Comparison of ENCODE assay signal across 33 mouse cellular contexts in genomic region chr5:12457509-12457908, GRCm38 (mm10).
"Had no signal": no experiment of that assay in that cellular context is flagged by ENCODE, and none has a peak within 500 bp of the region (broad histone marks: within the 10 kb centered on the region; RNA-seq: fewer than 3 reads in every experiment).

No protein-coding gene starts in this region.

- H3K4me2 ChIP-seq: heart, embryonic 11.5 days; heart, embryonic 12.5 days; heart, embryonic 13.5 days; heart, embryonic 15.5 days; hindbrain, embryonic 12.5 days; hindbrain, embryonic 13.5 days; hindbrain, embryonic 14.5 days; hindbrain, embryonic 15.5 days; intestine, embryonic 15.5 days; kidney, embryonic 15.5 days had no signal

- H3K9me3 ChIP-seq: heart, embryonic 10.5 days; heart, embryonic 12.5 days; heart, embryonic 13.5 days; heart, embryonic 15.5 days; hindbrain, embryonic 10.5 days; hindbrain, embryonic 12.5 days; hindbrain, embryonic 13.5 days; hindbrain, embryonic 15.5 days; intestine, embryonic 15.5 days; kidney, embryonic 15.5 days had no signal

- H3K36me3 ChIP-seq: heart, embryonic 10.5 days; heart, embryonic 12.5 days; heart, embryonic 13.5 days; heart, embryonic 15.5 days; hindbrain, embryonic 10.5 days; hindbrain, embryonic 12.5 days; hindbrain, embryonic 13.5 days; hindbrain, embryonic 15.5 days; intestine, embryonic 15.5 days; kidney, embryonic 15.5 days had no signal

- ATAC-seq: hindbrain, embryonic 16.5 days; hindbrain, postnatal 0 days; inflammation-experienced regulatory T-cells, adult 6 months; intestine, embryonic 15.5 days; intestine, embryonic 16.5 days; intestine, postnatal 0 days had no signal

- DNase-seq: heart, postnatal 10 days; heart, postnatal 14 days; heart, postnatal 36 days; heart, postnatal 4 days; kidney, adult 11 months; kidney, adult 2 months; kidney, adult 8-10 months; kidney, adult 9 months; kidney, postnatal 10 days; kidney, postnatal 14 days; kidney, postnatal 25 days; kidney, postnatal 4 days; layer of hippocampus, adult 9-11 months; layer of hippocampus, postnatal 36 days had no signal

- H3K4me1 ChIP-seq: heart, embryonic 10.5 days; heart, embryonic 12.5 days; heart, embryonic 13.5 days; heart, embryonic 15.5 days; hindbrain, embryonic 10.5 days; hindbrain, embryonic 12.5 days; hindbrain, embryonic 13.5 days; hindbrain, embryonic 15.5 days; intestine, embryonic 15.5 days; kidney, embryonic 15.5 days had no signal

- H3K27me3 ChIP-seq: heart, embryonic 12.5 days; heart, embryonic 13.5 days; heart, embryonic 15.5 days; hindbrain, embryonic 12.5 days; hindbrain, embryonic 13.5 days; hindbrain, embryonic 15.5 days; intestine, embryonic 15.5 days; kidney, embryonic 15.5 days had no signal

- H3K9ac ChIP-seq: heart, embryonic 12.5 days; heart, embryonic 13.5 days; heart, embryonic 15.5 days; hindbrain, embryonic 12.5 days; hindbrain, embryonic 13.5 days; hindbrain, embryonic 14.5 days; hindbrain, embryonic 15.5 days; intestine, embryonic 15.5 days; kidney, embryonic 15.5 days had no signal

- H3K27ac ChIP-seq: heart, embryonic 10.5 days; heart, embryonic 13.5 days; heart, embryonic 15.5 days; hindbrain, embryonic 10.5 days; hindbrain, embryonic 12.5 days; hindbrain, embryonic 13.5 days; hindbrain, embryonic 14.5 days; hindbrain, embryonic 15.5 days; hindbrain, postnatal 0 days; intestine, embryonic 15.5 days; kidney, embryonic 15.5 days; layer of hippocampus, adult 2 months; left cerebral cortex, adult 2 months had no signal

- H3K4me3 ChIP-seq: heart, embryonic 10.5 days; heart, embryonic 12.5 days; heart, embryonic 13.5 days; heart, embryonic 15.5 days; hindbrain, embryonic 10.5 days; hindbrain, embryonic 12.5 days; hindbrain, embryonic 13.5 days; hindbrain, embryonic 15.5 days; intestine, embryonic 15.5 days; kidney, embryonic 15.5 days; layer of hippocampus, adult 2 months; left cerebral cortex, adult 2 months had no signal
